Mouse (Mus musculus): ENCODE results near the gene Prex1.

The Prex1 gene

DNA sequence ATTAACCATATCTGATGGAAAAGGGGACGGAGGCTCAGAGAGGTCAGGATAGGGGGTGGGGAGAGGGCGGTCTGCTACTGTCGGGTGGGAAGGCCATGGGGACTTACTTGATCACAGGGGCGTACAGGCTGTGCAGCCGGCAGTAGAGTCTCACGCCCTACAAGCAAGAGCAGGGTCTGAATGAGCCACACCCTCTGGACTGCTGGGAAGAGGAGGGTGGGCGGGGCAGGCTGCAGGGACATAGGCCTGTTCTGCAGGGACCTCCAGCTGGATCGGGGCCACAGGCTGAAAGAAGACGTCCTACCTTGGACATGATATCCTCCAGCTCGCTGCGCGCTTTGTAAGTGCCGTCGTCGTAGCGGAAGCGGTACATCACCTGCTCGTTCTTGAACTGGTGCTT lies 112.2 kb downstream of the Prex1 start:
- no peak for DNase-seq

GRCm38 (mm10) chr2:166598453-166599155 lies 115.0 kb downstream of the Prex1 start:
- DNase-seq: no peak

GRCm38 (mm10) chr2:166597763-166598162 lies 115.9 kb downstream of the Prex1 start:
- no peak for DNase-seq

DNA sequence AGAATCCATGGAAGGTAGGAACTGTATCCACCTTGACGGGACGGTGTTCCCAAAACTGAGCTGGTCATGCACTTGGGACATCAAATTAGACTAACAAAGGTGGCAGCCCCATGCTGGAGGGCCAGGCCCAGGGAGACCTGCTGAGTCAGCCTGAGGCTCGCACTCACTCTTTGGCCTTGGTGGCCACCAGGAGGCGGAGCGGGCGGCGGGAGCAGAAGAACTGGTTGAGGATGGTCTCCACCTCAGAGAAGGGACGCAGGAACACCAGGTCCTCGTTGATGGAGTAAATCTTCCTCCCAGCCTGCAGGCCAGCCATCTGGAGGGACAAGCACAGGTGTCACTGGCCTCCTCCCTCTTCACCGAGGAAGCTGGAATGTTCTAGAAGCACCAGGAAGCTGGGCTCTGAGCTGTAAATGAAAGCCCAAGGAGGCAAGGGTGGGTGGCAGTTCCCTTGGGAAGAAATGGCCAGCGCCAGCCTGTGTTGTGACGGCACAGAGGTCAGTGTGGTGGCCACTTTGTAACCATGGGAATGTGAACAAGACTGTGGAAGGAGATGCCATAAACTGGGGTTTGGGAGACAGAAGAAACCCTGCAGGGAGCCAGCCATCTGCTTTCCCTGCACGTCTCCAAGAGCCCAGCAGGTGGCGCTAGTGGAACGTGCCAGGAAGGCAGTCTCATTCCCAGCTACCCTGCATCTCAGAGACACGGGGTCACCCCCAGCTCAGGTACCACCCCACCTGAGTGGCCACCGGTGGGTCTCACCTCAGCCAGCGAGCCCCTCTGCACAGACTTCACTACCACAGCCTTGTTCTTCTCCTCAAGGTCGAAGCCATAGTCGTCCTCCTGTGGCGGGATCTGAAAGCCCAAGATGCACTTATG lies 121.4 kb downstream of the Prex1 start:
- DNase-seq: peak; percentile 94 to 95

DNA sequence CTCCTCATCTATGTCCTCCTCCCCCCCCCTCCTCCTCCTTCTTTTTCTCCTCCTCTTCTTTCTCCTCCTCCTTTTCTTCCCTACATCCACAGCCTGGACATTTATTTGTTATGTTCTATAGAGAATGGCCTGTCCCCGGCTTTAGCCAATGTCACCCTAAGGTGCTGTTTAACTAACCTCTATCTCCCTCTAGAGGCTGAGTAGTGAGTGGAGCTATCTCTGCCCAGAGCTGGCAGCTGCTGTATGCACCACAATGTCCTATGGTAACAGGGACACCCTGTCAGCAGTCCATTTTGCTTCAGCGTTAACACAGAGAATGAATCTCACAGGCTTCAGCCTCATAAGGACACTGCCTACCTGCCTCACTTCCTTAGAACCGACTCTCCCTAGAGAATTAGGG lies 129.1 kb downstream of the Prex1 start:
- no peak for DNase-seq

GRCm38 (mm10) chr2:166583292-166583691 lies 130.3 kb downstream of the Prex1 start:
- no peak for DNase-seq

DNA sequence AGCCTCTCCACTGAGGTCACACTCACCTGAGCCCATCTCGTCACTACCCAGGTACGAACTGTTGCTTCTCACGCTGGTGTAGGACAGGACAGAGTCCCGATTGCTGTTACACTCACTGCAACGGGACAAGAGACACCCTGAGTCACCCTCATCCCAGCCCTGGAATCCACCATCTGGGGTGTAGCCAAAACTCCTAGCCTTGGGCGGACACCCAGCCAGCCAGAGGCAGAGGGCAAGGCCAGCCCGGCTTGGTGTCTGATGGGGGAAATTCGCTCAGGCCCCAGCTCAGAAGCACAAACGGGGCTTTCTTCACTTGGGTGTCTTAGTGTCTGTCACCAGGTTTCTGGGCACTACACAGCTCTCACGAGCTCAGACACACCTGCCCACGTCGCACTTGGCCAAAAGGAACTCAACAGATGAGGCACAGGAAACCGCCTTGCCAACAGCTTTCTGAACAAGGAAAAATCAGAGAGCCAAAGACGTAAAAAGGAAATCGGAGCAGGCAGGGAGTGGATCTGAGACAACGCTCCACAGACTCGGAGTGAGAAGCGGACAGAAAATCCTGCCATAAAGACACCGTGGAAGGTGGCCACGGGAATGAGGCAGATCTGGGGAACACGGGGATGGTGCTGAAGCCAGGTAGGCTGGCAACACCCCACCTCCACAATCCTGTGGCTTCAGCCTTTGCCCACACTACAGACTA lies 131.6 kb downstream of the Prex1 start:
- DNase-seq: no peak

DNA sequence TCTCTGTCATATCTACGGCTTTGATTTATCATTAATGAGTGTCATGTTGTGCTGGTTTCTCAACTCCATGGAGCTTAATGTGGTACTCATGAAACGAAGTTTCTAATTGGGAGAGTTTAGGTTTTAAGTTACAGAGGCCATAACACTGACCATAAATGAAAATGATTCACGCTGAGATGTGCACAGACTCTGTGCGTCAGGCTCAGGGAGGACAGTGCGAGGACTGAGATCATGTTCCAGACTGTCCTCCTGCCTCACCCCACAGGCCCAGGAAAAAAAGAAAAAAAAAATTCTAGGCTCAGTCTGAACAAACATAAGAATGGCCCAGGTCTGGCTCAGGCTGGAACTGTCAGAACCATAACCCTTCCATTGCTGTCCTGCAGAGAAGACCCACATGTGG lies 133.8 kb downstream of the Prex1 start:
- DNase-seq: no peak

DNA sequence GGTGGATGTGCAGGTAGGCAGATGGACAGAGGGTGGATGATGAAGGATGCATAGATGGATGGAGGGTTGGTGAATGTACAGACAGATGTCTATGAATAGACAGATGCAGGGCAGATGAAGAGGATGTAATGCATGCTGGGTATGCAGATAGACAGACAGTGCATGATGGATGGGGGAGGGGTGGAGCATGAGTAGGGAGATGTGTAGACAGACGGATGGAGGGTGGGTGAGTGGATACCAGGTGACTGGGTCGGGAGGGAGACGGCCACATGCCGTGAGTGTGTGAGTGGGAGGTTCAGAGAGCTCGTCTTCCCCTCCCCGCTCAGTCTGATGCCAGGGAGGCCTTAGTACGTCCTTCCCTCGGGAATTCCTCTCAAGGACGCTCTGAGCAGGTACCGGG lies 134.3 kb downstream of the Prex1 start:
- DNase-seq: no peak

DNA sequence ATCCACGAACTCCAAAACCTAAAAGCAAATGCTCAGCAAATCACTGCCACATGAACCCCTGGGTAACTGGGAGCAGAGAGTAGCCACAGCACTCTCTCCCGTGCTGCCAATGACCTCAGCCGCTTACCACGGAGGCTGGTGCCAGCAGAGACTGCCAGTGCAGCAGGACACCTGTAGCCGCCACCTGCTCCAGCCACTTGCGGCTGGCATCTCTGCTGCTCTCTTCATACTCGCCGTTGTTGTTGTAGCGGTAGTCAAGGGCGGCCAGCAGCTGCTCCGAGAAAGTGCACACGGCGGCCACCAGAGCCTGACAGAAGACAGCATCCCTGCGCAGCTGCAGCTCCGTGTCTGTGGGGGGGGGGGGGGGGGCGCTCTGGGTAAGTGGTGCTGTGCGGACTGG lies 138.2 kb downstream of the Prex1 start:
- peak; percentile 74 to 83 for DNase-seq

GRCm38 (mm10) chr2:166574934-166575333 lies 138.7 kb downstream of the Prex1 start:
- peak; percentile 81 to 87 for DNase-seq

GRCm38 (mm10) chr2:166573621-166574020 lies 140.0 kb downstream of the Prex1 start:
- DNase-seq: no peak

DNA sequence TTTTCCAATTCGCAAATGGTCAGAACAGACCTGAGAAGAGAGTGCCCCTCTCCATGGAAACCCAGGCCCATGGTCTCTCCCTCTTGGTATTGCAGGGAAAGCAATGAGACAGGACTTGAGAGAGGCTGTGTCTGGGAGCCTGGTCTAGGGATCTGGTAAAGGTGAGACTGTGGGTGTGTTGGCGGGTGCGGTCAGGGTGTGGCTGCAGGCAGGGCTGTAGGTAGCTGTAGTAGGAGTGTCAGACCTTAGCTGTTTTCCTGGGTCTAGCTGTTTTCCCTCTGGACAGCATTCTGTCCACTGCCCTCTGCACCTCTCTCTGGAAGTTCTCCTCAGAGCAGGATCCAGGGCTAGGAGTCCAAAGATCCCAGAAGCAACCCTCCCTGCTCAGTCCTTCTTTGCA lies 141.3 kb downstream of the Prex1 start:
- DNase-seq: no peak

GRCm38 (mm10) chr2:166569182-166569581 lies 144.4 kb downstream of the Prex1 start:
- DNase-seq: no peak

DNA sequence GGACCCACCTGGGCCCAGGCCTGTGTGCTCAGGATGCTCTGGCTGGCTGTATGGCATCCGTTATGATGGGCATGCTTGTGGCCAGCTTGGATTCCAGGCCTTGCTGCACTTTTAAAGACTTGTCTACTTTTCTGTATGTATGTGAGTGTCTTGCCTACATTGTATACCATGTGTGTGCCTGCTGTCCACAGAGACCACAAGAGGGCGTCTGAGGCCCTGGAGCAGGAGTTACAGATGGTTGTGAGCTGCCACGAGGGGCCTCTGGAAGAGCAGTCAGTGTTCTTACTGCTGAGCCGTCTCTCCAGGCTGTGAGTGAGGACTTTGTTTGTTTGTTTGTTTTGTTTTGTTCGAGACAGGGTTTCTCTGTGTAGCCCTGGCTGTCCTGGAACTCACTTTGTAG lies 148.1 kb downstream of the Prex1 start:
- DNase-seq: no peak

DNA sequence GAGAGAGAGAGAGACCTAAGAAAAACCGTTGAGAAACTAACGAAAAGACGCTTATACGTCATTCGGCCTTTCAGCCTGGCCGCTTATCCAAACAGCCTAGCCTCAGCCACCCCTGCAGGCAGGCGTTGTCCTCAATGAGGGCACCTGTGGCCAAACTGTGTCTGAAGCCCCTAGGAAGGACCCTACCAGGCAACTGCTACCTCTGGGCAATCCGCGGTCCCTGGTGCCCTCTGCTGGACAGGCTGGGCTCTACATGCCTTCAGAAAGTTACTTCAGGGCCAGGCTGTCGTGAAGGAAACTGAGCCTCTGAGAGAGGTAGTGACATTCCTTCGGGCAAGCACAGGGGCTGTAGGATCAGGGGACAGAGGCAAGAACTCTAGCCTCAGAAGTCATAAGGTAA lies 149.2 kb downstream of the Prex1 start:
- peak; percentile 76 to 81 for DNase-seq

- peak; percentile 90 to 95 for DNase-seq
These were observed 149.7 kb downstream of the Prex1 start for GRCm38 (mm10) chr2:166563890-166564289.

DNA sequence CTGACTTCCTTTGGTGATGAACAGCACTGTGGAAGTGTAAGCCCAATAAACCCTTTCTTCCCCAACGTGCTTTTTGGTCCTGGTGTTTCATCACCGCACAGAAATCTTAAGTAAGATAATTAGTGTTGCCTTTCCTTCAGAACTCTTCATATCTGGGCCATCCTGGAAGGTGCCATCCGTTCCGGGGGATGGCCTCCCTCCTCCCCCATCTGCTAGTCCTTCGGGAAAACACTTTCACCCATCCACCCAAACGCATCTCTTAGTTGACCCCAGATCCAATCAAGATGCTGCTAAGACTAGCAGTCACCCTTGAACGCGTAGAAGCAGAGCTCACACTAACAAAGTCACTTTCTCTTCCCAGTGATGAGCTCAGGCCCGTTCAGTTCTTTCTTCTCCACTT lies 150.6 kb downstream of the Prex1 start:
- DNase-seq: no peak

- DNase-seq: no peak
These were observed 151.9 kb downstream of the Prex1 start for GRCm38 (mm10) chr2:166561781-166562180.

GRCm38 (mm10) chr2:166560826-166561225 lies 152.8 kb downstream of the Prex1 start:
- no peak for DNase-seq

DNA sequence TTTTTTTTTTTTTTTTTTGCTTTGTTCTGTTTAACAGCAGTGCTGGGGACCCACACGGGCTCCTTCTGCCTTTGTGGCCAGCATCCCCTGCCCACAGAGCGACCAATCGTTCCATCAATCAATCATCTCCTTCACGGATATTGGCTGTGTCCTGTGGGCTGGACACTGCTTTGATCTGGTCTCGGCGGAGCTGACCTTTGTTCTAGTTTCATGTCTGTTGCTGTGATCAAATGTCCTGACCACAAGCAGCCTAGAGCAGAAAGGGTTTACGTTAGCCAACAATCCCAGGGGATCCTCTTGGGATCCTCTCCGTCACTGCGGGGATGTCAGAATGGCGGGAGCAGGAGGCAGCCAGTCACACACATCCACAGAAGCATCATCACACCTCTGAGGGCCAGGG lies 154.1 kb downstream of the Prex1 start:
- no peak for DNase-seq

DNA sequence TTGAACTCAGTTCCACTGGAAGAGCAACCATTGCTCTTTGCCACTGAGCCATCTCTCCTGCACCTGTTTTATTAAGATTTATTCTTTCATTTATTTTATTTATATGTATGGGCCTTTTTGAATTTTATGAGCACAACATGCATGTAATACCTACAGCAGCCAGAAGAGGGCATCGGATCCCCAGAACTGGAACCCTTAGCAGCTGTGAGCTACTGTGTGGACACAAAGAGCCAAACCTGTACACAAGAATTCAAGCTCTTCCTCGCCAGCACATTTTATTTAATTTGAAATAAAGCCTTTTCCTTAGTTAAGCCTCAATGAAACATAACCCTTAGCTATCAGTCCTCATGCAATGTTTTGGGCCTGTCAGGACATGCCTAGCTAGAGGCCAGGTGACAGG lies 158.1 kb downstream of the Prex1 start:
- peak; percentile 68 to 76 for DNase-seq

GRCm38 (mm10) chr2:166554169-166554505 lies 159.5 kb downstream of the Prex1 start:
- DNase-seq: no peak
